Mouse (Mus musculus): ENCODE data around the gene Elfn2. TPM values are rescaled to one million over a fixed set of nuclear protein-coding genes. Genes with fewer than 3 reads are reported as not detected.

Elfn2 gene
- polyA plus RNA-seq, 1 experiment from 2014 or later, result 0.55 TPM

- Histone ChIP-seq H3K27ac (ENCODE audit: low read length) (no peak overlapping the region), H3K27me3 (ENCODE audit: control insufficient read depth, insufficient read depth, low read length) (peaks cover 11% of the 10 kb centered on the region), H3K4me3 (ENCODE audit: low read length) (no peak overlapping the region), H3K4me1 (ENCODE audit: control insufficient read depth, insufficient read depth, low read length) (no peaks in the 10 kb centered on the region), H3K9ac (ENCODE audit: low read length) (no peak overlapping the region), H3K36me3 (ENCODE audit: control insufficient read depth, insufficient read depth) (no peaks in the 10 kb centered on the region), H3K4me2 (ENCODE audit: low read depth, low read length) (no peak overlapping the region), H3K9me3 (replicated peaks; ENCODE audit: control insufficient read depth, low read length) (no peaks in the 10 kb centered on the region)
- WGBS, result 48% methylated on average over 4 of the region's 4 CpGs
- ATAC-seq (replicated peaks; ENCODE audit: extremely low read depth, insufficient read depth, low FRiP score), result no peak
Observed at GRCm38 (mm10) chr15:78731830-78732229, 13.3 kb upstream of the Elfn2 start.

DNA sequence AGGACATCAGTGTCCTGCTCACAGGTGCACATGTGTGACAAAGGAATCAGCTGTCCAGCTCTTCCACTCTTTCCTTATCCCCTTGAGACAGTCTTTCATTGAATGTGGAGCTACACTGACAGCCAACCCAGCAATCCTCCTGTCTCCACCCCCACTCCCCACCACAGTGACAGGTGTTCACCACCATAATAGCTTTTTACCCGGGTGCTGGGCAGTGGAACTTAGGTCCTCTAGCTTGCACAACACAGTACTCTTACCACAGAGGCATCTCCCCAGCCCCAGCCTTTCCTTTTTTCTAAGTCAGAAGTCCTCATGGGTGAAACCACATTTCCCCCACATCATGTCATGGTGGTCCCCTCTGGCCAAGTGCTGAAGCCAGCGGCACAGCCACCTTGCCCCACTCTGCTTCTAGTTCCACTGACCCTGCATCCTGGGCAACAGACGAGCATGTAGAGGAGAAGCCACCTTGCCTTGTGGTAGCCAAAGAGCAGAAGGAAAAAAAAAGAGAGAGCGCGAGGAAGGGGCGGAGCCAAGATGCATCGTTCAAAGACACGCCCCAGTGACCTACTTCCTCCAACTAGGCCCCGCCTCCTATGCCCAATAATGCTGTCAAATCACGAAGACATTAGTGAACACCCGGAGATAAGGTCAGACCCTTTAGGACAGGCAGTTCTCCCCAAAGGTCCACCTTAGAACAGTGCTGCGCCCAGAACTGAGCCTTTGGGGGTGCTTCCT is 11.9 kb upstream of the Elfn2 start:
- WGBS, result 70% methylated on average over 12 of the region's 12 CpGs
- no peak for ATAC-seq (replicated peaks; ENCODE audit: extremely low read depth, insufficient read depth, low FRiP score)
- no peak overlapping the region for H3K27ac ChIP-seq (ENCODE audit: low read length)

DNA sequence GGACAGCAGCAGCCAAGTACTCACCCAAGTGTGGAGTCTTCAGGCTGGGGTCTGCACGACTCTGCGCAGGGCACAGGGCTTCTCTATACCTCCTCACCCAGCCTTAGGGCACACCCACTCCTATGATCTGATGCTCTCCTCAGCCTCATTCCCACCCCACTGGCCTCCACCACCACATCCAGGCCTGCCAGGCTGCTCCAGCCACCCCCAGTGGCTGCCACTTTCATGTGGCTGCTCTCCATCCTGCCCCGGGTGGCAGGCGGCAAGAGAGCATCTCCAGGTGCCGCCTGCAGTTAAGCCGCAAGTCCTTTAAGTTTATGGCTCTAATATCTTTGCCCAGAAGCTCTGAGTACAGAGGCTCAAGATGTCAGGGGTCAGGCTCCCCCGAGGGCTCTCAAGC is 8.1 kb upstream of the Elfn2 start:
- no peak for ATAC-seq (replicated peaks; ENCODE audit: extremely low read depth, insufficient read depth, low FRiP score)
- Histone ChIP-seq H3K9me3 (replicated peaks; ENCODE audit: control insufficient read depth, low read length) (no peaks in the 10 kb centered on the region), H3K4me3 (ENCODE audit: low read length) (no peak overlapping the region), H3K27me3 (ENCODE audit: control insufficient read depth, insufficient read depth, low read length) (peaks cover 11% of the 10 kb centered on the region; the same call in 1 of the 2 replicates), H3K4me2 (ENCODE audit: low read depth, low read length) (no peak overlapping the region), H3K9ac (ENCODE audit: low read length) (no peak overlapping the region), H3K27ac (ENCODE audit: low read length) (no peak overlapping the region), H3K4me1 (ENCODE audit: control insufficient read depth, insufficient read depth, low read length) (no peaks in the 10 kb centered on the region), H3K36me3 (ENCODE audit: control insufficient read depth, insufficient read depth) (no peaks in the 10 kb centered on the region)
- WGBS, result 61% methylated on average over 7 of the region's 7 CpGs

More for the DNA sequence above, 11.9 kb upstream of the Elfn2 start:
- H3K9ac ChIP-seq (ENCODE audit: low read length), result no peak overlapping the region
- no peaks in the 10 kb centered on the region for H3K27me3 ChIP-seq (ENCODE audit: control insufficient read depth, insufficient read depth, low read length)
- no peaks in the 10 kb centered on the region for H3K4me1 ChIP-seq (ENCODE audit: control insufficient read depth, insufficient read depth, low read length)
- H3K4me3 ChIP-seq (ENCODE audit: low read length), result no peak overlapping the region
- H3K36me3 ChIP-seq (ENCODE audit: control insufficient read depth, insufficient read depth), result no peaks in the 10 kb centered on the region
- H3K4me2 ChIP-seq (ENCODE audit: low read depth, low read length), result no peak overlapping the region
- H3K9me3 ChIP-seq (replicated peaks; ENCODE audit: control insufficient read depth, low read length), result no peaks in the 10 kb centered on the region

- no peaks in the 10 kb centered on the region for H3K36me3 ChIP-seq (ENCODE audit: control insufficient read depth, insufficient read depth)
- no peak overlapping the region for H3K27ac ChIP-seq (ENCODE audit: low read length)
- WGBS, result 29% methylated on average over 7 of the region's 7 CpGs
- H3K4me2 ChIP-seq (ENCODE audit: low read depth, low read length), result peak overlapping the region; percentile 30
- ATAC-seq (replicated peaks; ENCODE audit: extremely low read depth, insufficient read depth, low FRiP score), result no peak; the same call in 1 of the 2 replicates
- H3K9me3 ChIP-seq (replicated peaks; ENCODE audit: control insufficient read depth, low read length), result no peaks in the 10 kb centered on the region
- peaks cover 61% of the 10 kb centered on the region for H3K27me3 ChIP-seq (ENCODE audit: control insufficient read depth, insufficient read depth, low read length)
- peak overlapping the region; percentile 38; the same call in 1 of the 2 replicates for H3K9ac ChIP-seq (ENCODE audit: low read length)
- H3K4me1 ChIP-seq (ENCODE audit: control insufficient read depth, insufficient read depth, low read length), result peaks cover 29% of the 10 kb centered on the region
- no peak overlapping the region for H3K4me3 ChIP-seq (ENCODE audit: low read length)
Observed at GRCm38 (mm10) chr15:78720532-78720931, 2.0 kb upstream of the Elfn2 start.

DNA sequence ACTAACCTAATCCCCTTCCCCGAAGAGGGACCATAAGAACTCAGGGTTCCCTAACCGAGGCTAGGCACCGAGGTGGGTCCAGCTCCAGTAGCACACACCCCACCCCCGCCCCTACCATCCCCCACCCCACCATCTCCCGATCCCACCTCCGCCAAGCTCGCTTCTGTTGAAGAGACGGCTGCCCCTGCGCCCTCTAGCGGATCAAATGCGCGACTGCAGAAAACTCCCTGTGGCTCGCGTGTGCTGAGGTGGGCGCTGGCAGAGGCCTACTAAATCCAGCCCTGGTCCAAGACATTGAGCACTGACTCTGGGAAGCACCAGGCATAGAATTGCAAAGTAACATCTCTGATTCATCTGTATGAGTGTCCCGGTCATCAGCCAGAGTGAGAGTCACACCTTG is 1.5 kb upstream of the Elfn2 start:
- Histone ChIP-seq H3K4me1 (ENCODE audit: control insufficient read depth, insufficient read depth, low read length) (peaks cover 29% of the 10 kb centered on the region), H3K27ac (ENCODE audit: low read length) (no peak overlapping the region), H3K9me3 (replicated peaks; ENCODE audit: control insufficient read depth, low read length) (no peaks in the 10 kb centered on the region), H3K9ac (ENCODE audit: low read length) (peak overlapping the region; percentile 38; the same call in 1 of the 2 replicates), H3K36me3 (ENCODE audit: control insufficient read depth, insufficient read depth) (no peaks in the 10 kb centered on the region), H3K4me2 (ENCODE audit: low read depth, low read length) (peak overlapping the region; percentile 30), H3K4me3 (ENCODE audit: low read length) (no peak overlapping the region), H3K27me3 (ENCODE audit: control insufficient read depth, insufficient read depth, low read length) (peaks cover 66% of the 10 kb centered on the region)
- 4% methylated on average over 16 of the region's 16 CpGs for WGBS
- no peak for ATAC-seq (replicated peaks; ENCODE audit: extremely low read depth, insufficient read depth, low FRiP score)

DNA sequence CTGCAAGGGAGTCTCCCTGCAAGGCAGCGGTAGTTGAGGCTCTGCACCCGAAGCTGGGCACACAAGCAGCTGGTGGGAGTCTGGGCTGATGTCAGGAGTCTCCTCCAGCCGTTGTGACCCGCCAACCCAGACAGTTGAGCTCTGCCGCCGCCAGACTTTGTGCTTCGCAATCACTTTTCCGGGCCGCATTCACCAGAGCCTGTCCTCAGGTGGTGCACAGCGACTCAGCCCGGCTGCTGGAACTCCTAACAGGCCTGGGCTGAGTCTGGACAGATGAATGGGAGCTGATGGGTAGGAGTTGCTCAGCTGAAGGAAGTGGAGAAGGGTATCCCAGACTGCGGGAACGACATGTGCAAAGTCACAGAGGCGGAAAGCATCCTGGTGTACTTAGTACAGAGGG is 845 bp upstream of the Elfn2 start:
- Histone ChIP-seq H3K36me3 (ENCODE audit: control insufficient read depth, insufficient read depth) (no peaks in the 10 kb centered on the region), H3K4me3 (ENCODE audit: low read length) (no peak overlapping the region), H3K9me3 (replicated peaks; ENCODE audit: control insufficient read depth, low read length) (no peaks in the 10 kb centered on the region), H3K27ac (ENCODE audit: low read length) (no peak overlapping the region), H3K9ac (ENCODE audit: low read length) (no peak overlapping the region; the same call in 1 of the 2 replicates), H3K4me2 (ENCODE audit: low read depth, low read length) (no peak overlapping the region), H3K4me1 (ENCODE audit: control insufficient read depth, insufficient read depth, low read length) (peaks cover 29% of the 10 kb centered on the region), H3K27me3 (ENCODE audit: control insufficient read depth, insufficient read depth, low read length) (peaks cover 71% of the 10 kb centered on the region)
- no peak for ATAC-seq (replicated peaks; ENCODE audit: extremely low read depth, insufficient read depth, low FRiP score)
- WGBS, result 9% methylated on average over 14 of the region's 14 CpGs

DNA sequence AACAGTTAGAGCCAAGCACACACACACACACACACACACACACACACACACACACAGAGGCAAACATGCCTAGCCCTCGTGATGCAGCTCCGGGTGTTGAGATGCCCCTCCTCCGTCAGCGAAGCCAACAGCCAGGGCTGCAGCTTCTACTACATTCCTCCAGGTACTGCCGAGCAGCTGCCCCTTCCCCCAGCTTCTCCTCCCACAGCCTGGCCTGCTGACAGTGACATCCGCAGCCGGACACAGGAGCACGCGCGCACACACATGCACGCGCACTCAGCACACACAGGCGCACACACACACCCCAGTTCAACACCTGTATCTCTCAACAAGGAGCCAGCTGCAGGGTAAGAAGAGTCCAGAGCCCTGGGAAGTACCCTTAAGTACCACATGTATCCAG is 1.6 kb downstream of the Elfn2 start:
- H3K4me1 ChIP-seq (ENCODE audit: control insufficient read depth, insufficient read depth, low read length), result peaks cover 29% of the 10 kb centered on the region
- no peaks in the 10 kb centered on the region for H3K36me3 ChIP-seq (ENCODE audit: control insufficient read depth, insufficient read depth)

DNA sequence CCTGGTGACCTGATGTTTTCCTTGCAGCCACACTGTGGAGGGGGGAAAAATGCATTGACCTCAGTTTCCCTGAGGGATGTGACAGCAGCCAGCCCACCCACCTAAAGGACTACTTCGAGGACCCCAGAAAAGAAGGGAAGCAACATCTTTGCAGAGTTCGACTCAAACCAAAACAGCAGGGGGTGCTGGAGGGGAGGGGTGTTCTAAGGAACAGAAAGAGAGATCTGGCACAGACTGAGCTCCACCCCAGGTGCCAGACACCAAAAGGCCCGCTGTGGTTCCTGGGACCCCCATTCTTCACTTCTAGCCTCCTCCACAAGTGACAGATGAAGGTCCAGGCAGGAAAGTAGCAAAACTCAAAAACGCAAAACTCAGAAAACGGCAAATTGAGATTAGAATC is 2.7 kb downstream of the Elfn2 start:
- no peak overlapping the region for H3K4me3 ChIP-seq (ENCODE audit: low read length)
- no peak for ATAC-seq (replicated peaks; ENCODE audit: extremely low read depth, insufficient read depth, low FRiP score)
- peaks cover 93% of the 10 kb centered on the region for H3K27me3 ChIP-seq (ENCODE audit: control insufficient read depth, insufficient read depth, low read length)
- H3K9me3 ChIP-seq (replicated peaks; ENCODE audit: control insufficient read depth, low read length), result no peaks in the 10 kb centered on the region
- no peak overlapping the region for H3K9ac ChIP-seq (ENCODE audit: low read length)
- no peak overlapping the region for H3K27ac ChIP-seq (ENCODE audit: low read length)
- H3K4me2 ChIP-seq (ENCODE audit: low read depth, low read length), result no peak overlapping the region
- H3K4me1 ChIP-seq (ENCODE audit: control insufficient read depth, insufficient read depth, low read length), result peaks cover 29% of the 10 kb centered on the region
- no peaks in the 10 kb centered on the region for H3K36me3 ChIP-seq (ENCODE audit: control insufficient read depth, insufficient read depth)
- WGBS, result 34% methylated on average over 5 of the region's 5 CpGs

More for the DNA sequence above, 1.6 kb downstream of the Elfn2 start:
- Histone ChIP-seq H3K9ac (ENCODE audit: low read length) (no peak overlapping the region), H3K27me3 (ENCODE audit: control insufficient read depth, insufficient read depth, low read length) (peaks cover 84% of the 10 kb centered on the region), H3K9me3 (replicated peaks; ENCODE audit: control insufficient read depth, low read length) (no peaks in the 10 kb centered on the region), H3K4me3 (ENCODE audit: low read length) (no peak overlapping the region), H3K27ac (ENCODE audit: low read length) (no peak overlapping the region), H3K4me2 (ENCODE audit: low read depth, low read length) (no peak overlapping the region)
- no peak for ATAC-seq (replicated peaks; ENCODE audit: extremely low read depth, insufficient read depth, low FRiP score)
- WGBS, result 42% methylated on average over 13 of the region's 13 CpGs

DNA sequence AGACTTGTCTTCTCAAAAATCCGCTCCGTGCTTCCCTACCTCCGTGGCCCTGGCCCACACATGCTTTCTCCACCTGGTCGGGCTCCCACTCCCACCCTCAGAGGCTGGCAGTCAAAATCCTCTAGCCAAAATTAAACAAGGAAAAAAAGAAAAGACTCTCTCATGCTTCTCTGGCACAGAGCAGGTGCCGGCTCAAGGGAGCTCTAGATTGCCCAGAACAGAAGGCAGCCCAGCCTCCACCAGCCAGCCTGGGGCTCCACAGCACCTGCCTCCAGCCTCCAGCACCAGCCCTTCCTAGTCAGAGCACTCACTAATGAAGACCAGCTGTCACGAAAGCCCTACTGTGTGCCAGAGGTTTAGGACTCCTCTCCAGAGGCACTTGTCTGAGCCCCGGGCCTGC is 4.8 kb downstream of the Elfn2 start:
- Histone ChIP-seq H3K27me3 (ENCODE audit: control insufficient read depth, insufficient read depth, low read length) (peaks cover 80% of the 10 kb centered on the region), H3K4me3 (ENCODE audit: low read length) (no peak overlapping the region), H3K9ac (ENCODE audit: low read length) (no peak overlapping the region), H3K36me3 (ENCODE audit: control insufficient read depth, insufficient read depth) (no peaks in the 10 kb centered on the region), H3K27ac (ENCODE audit: low read length) (no peak overlapping the region), H3K4me2 (ENCODE audit: low read depth, low read length) (no peak overlapping the region), H3K9me3 (replicated peaks; ENCODE audit: control insufficient read depth, low read length) (no peaks in the 10 kb centered on the region), H3K4me1 (ENCODE audit: control insufficient read depth, insufficient read depth, low read length) (peaks cover 9% of the 10 kb centered on the region)
- WGBS, result 77% methylated on average over 7 of the region's 7 CpGs
- ATAC-seq (replicated peaks; ENCODE audit: extremely low read depth, insufficient read depth, low FRiP score), result no peak

All from heart, embryonic 16.5 days (tissue).